Mouse (Mus musculus) liver, embryonic 13.5 days (tissue): ENCODE data around the gene Adam22. TPM values are rescaled to one million over a fixed set of nuclear protein-coding genes. Genes with fewer than 3 reads are reported as not detected.

Experiments
- ATAC-seq: fragments of 200-750 bp; cut with Nextera tagmentation; 2 replicates; pipeline ENCODE4 v1.8.0; 2017; ENCODE audit warnings: low read depth, mild to moderate bottlenecking, moderate number of reproducible peaks, moderate library complexity
- DNase-seq: peaks from one replicate; pipeline ENCODE4 v3.0.0; 2022
- H3K27ac ChIP-seq: fragments of 300-500 bp; sonication (generic); 2 replicates; pipeline ENCODE4 v1.5.1; 2015; ENCODE audit warnings: moderate library complexity, mild to moderate bottlenecking, inconsistent platforms
- H3K27me3 ChIP-seq: fragments of 300-500 bp; sonication (generic); 2 replicates; pipeline ENCODE4 v1.6.1; 2015; ENCODE audit warnings: mild to moderate bottlenecking, inconsistent platforms
- H3K36me3 ChIP-seq: fragments of 300-500 bp; sonication (generic); 2 replicates; pipeline ENCODE4 v1.6.1; 2015; ENCODE audit warnings: mild to moderate bottlenecking, inconsistent platforms
- H3K4me1 ChIP-seq: fragments of 300-500 bp; sonication (generic); replicated peaks from 2 replicates; pipeline ENCODE4 v1.6.1; 2015; ENCODE audit warnings: inconsistent platforms
- H3K4me2 ChIP-seq: fragments of 300-500 bp; sonication (generic); 2 replicates; pipeline ENCODE4 v1.6.1; 2015; ENCODE audit warnings: inconsistent platforms, mild to moderate bottlenecking, moderate library complexity
- H3K4me3 ChIP-seq: fragments of 300-500 bp; sonication (generic); replicated peaks from 2 replicates; pipeline ENCODE4 v1.5.1; 2015; ENCODE audit warnings: mild to moderate bottlenecking, inconsistent platforms
- H3K9ac ChIP-seq: fragments of 300-500 bp; sonication (generic); 2 replicates; pipeline ENCODE4 v1.6.1; 2015; ENCODE audit warnings: mild to moderate bottlenecking, inconsistent platforms
- H3K9me3 ChIP-seq: fragments of 300-500 bp; sonication (generic); replicated peaks from 2 replicates; pipeline ENCODE4 v1.6.1; 2016; ENCODE audit warnings: inconsistent platforms
- WGBS: fragments of 180-500 bp; shearing (Covaris S2); methylation state at CpG from one replicate; pipeline ENCODE4 v1.1.7; 2015; ENCODE audit not compliant: insufficient replicate concordance; 5-methylcytosine and 5-hydroxymethylcytosine counted together
- polyA plus RNA-seq: library from polyadenylated mRNA; unstranded; fragments of >200 nt; fragmentation: Nextera tagmentation; extraction: Ambion mirVana; gene quantifications from 2 replicates; pipeline ENCODE4 v1.2.1, GENCODE M21; 2015

The Adam22 gene
- polyA plus RNA-seq, 1 experiment from 2014 or later = 0.40 TPM

- DNase-seq = no peak
Measured at GRCm38 (mm10) chr5:8312324-8312723, 55.6 kb downstream of the Adam22 start.

GRCm38 (mm10) chr5:8310907-8311306, 57.1 kb downstream of the Adam22 start:
- no peak overlapping the region for H3K9ac ChIP-seq

More at GRCm38 (mm10) chr5:8312324-8312723, 55.6 kb downstream of the Adam22 start:
- no peak for ATAC-seq
- no peak overlapping the region for H3K4me2 ChIP-seq
- 62% methylated on average over 2 of the region's 2 CpGs for WGBS
- no peak overlapping the region for H3K4me3 ChIP-seq
- H3K27me3 ChIP-seq = no peaks in the 10 kb centered on the region
- no peaks in the 10 kb centered on the region for H3K4me1 ChIP-seq
- H3K36me3 ChIP-seq = no peaks in the 10 kb centered on the region
- H3K27ac ChIP-seq = no peak overlapping the region
- no peak overlapping the region for H3K9ac ChIP-seq
- no peaks in the 10 kb centered on the region for H3K9me3 ChIP-seq

GRCm38 (mm10) chr5:8297719-8298419, 70.1 kb downstream of the Adam22 start:
- Histone ChIP-seq H3K36me3 (no peaks in the 10 kb centered on the region), H3K27me3 (no peaks in the 10 kb centered on the region), H3K9me3 (no peaks in the 10 kb centered on the region; the same call in 1 of the 2 replicates), H3K27ac (no peak overlapping the region), H3K9ac (no peak overlapping the region), H3K4me2 (no peak overlapping the region), H3K4me3 (no peak overlapping the region), H3K4me1 (no peaks in the 10 kb centered on the region)
- no peak for ATAC-seq
- DNase-seq = no peak
- WGBS = 61% methylated on average over 10 of the region's 10 CpGs

More at GRCm38 (mm10) chr5:8310907-8311306, 57.1 kb downstream of the Adam22 start:
- Histone ChIP-seq H3K27ac (no peak overlapping the region), H3K27me3 (no peaks in the 10 kb centered on the region), H3K4me2 (no peak overlapping the region), H3K4me1 (no peaks in the 10 kb centered on the region), H3K36me3 (no peaks in the 10 kb centered on the region), H3K4me3 (no peak overlapping the region), H3K9me3 (no peaks in the 10 kb centered on the region)
- WGBS = 64% methylated on average over 4 of the region's 4 CpGs
- DNase-seq = no peak
- ATAC-seq = no peak

GRCm38 (mm10) chr5:8293287-8293686, 74.7 kb downstream of the Adam22 start:
- ATAC-seq = no peak
- no peak overlapping the region for H3K27ac ChIP-seq
- H3K9me3 ChIP-seq = no peaks in the 10 kb centered on the region
- no peaks in the 10 kb centered on the region for H3K36me3 ChIP-seq
- H3K27me3 ChIP-seq = no peaks in the 10 kb centered on the region
- no peak overlapping the region for H3K9ac ChIP-seq
- no peak for DNase-seq
- 21% methylated on average over 1 of the region's 1 CpGs for WGBS
- H3K4me2 ChIP-seq = no peak overlapping the region
- H3K4me1 ChIP-seq = no peaks in the 10 kb centered on the region
- H3K4me3 ChIP-seq = no peak overlapping the region

- H3K36me3 ChIP-seq = no peaks in the 10 kb centered on the region
Measured at GRCm38 (mm10) chr5:8291496-8291895, 76.5 kb downstream of the Adam22 start.

GRCm38 (mm10) chr5:8289678-8290614, 78.0 kb downstream of the Adam22 start:
- Histone ChIP-seq H3K36me3 (no peaks in the 10 kb centered on the region), H3K4me3 (no peak overlapping the region), H3K27me3 (no peaks in the 10 kb centered on the region), H3K27ac (no peak overlapping the region), H3K4me2 (no peak overlapping the region), H3K9ac (no peak overlapping the region), H3K4me1 (no peaks in the 10 kb centered on the region), H3K9me3 (no peaks in the 10 kb centered on the region)
- no peak for ATAC-seq
- no peak for DNase-seq
- 47% methylated on average over 6 of the region's 6 CpGs for WGBS

More at GRCm38 (mm10) chr5:8291496-8291895, 76.5 kb downstream of the Adam22 start:
- Histone ChIP-seq H3K9ac (no peak overlapping the region), H3K4me1 (no peaks in the 10 kb centered on the region), H3K9me3 (no peaks in the 10 kb centered on the region), H3K27me3 (no peaks in the 10 kb centered on the region), H3K4me3 (no peak overlapping the region), H3K4me2 (no peak overlapping the region), H3K27ac (no peak overlapping the region)
- no peak for ATAC-seq
- 69% methylated on average over 1 of the region's 1 CpGs for WGBS
- DNase-seq = no peak

GRCm38 (mm10) chr5:8284123-8284522, 83.8 kb downstream of the Adam22 start:
- ATAC-seq (no peak), DNase-seq (no peak)
- no peak overlapping the region for H3K4me3 ChIP-seq
- H3K27ac ChIP-seq = no peak overlapping the region
- H3K4me2 ChIP-seq = no peak overlapping the region
- no peak overlapping the region for H3K9ac ChIP-seq
- 67% methylated on average over 5 of the region's 5 CpGs for WGBS
- no peaks in the 10 kb centered on the region for H3K27me3 ChIP-seq
- no peaks in the 10 kb centered on the region for H3K4me1 ChIP-seq
- H3K36me3 ChIP-seq = no peaks in the 10 kb centered on the region
- no peaks in the 10 kb centered on the region for H3K9me3 ChIP-seq

- H3K4me3 ChIP-seq = no peak overlapping the region
- no peaks in the 10 kb centered on the region for H3K4me1 ChIP-seq
- H3K9ac ChIP-seq = no peak overlapping the region
- no peak overlapping the region for H3K4me2 ChIP-seq
- H3K27ac ChIP-seq = no peak overlapping the region
- H3K36me3 ChIP-seq = no peaks in the 10 kb centered on the region
- H3K27me3 ChIP-seq = no peaks in the 10 kb centered on the region
- 31% methylated on average over 1 of the region's 1 CpGs for WGBS
- no peak for ATAC-seq
- no peaks in the 10 kb centered on the region for H3K9me3 ChIP-seq
- DNase-seq = no peak
Measured at GRCm38 (mm10) chr5:8276141-8276540, 91.8 kb downstream of the Adam22 start.

- Histone ChIP-seq H3K9ac (no peak overlapping the region), H3K4me3 (no peak overlapping the region), H3K4me2 (no peak overlapping the region), H3K4me1 (no peaks in the 10 kb centered on the region), H3K36me3 (no peaks in the 10 kb centered on the region), H3K27me3 (no peaks in the 10 kb centered on the region), H3K27ac (no peak overlapping the region), H3K9me3 (no peaks in the 10 kb centered on the region)
- ATAC-seq (no peak), DNase-seq (no peak)
- WGBS = 82% methylated on average over 1 of the region's 1 CpGs
Measured at GRCm38 (mm10) chr5:8257366-8257765, 110.6 kb downstream of the Adam22 start.

- Histone ChIP-seq H3K4me3 (no peak overlapping the region), H3K36me3 (no peaks in the 10 kb centered on the region), H3K9me3 (no peaks in the 10 kb centered on the region), H3K4me1 (no peaks in the 10 kb centered on the region), H3K4me2 (no peak overlapping the region), H3K27ac (no peak overlapping the region), H3K9ac (no peak overlapping the region), H3K27me3 (no peaks in the 10 kb centered on the region)
- WGBS = 63% methylated on average over 4 of the region's 4 CpGs
- ATAC-seq (no peak), DNase-seq (no peak)
Measured at GRCm38 (mm10) chr5:8256487-8256886, 111.5 kb downstream of the Adam22 start.

GRCm38 (mm10) chr5:8244696-8245095, 123.3 kb downstream of the Adam22 start:
- no peaks in the 10 kb centered on the region for H3K4me1 ChIP-seq
- H3K4me3 ChIP-seq = no peak overlapping the region
- no peaks in the 10 kb centered on the region for H3K36me3 ChIP-seq
- no peaks in the 10 kb centered on the region for H3K9me3 ChIP-seq
- H3K27ac ChIP-seq = no peak overlapping the region
- no peak for ATAC-seq
- 66% methylated on average over 7 of the region's 7 CpGs for WGBS
- no peaks in the 10 kb centered on the region for H3K27me3 ChIP-seq
- no peak overlapping the region for H3K9ac ChIP-seq
- DNase-seq = no peak
- H3K4me2 ChIP-seq = no peak overlapping the region
